Mouse (Mus musculus): ENCODE measurements around the gene Gm49337.

The Gm49337 gene

GRCm38 (mm10) chr4:116173072-116173471, at the start of gene Gm49337, which contains the start of gene 1700042G07Rik:
Gene Gm49337 (plus strand): TSS chr4:116173384.
Gene 1700042G07Rik (plus strand): TSS chr4:116173372.
- DNase-seq (ENCODE audit: low spot score in 2 of 2): no peak

- peak; percentile 58 to 82 for DNase-seq (ENCODE audit: low spot score in 2 of 2)
Measured at GRCm38 (mm10) chr4:116123602-116124519, 49.3 kb upstream of the Gm49337 start, which contains the start of the genes Rad54l and Pomgnt1. Gene Rad54l (minus strand): TSS chr4:116123690. Gene Pomgnt1 (plus strand): TSS chr4:116123840.

GRCm38 (mm10) chr4:116125803-116126386, 47.3 kb upstream of the Gm49337 start:
- no peak for DNase-seq (ENCODE audit: low spot score in 2 of 2)

GRCm38 (mm10) chr4:116127956-116128355, 45.2 kb upstream of the Gm49337 start:
- DNase-seq (ENCODE audit: low spot score in 2 of 2): no peak

GRCm38 (mm10) chr4:116133126-116133525, 40.1 kb upstream of the Gm49337 start:
- no peak for DNase-seq (ENCODE audit: low spot score in 2 of 2)

GRCm38 (mm10) chr4:116134990-116135389, 38.2 kb upstream of the Gm49337 start:
- no peak for DNase-seq (ENCODE audit: low spot score in 2 of 2)

- no peak for DNase-seq (ENCODE audit: low spot score in 2 of 2)
Measured at GRCm38 (mm10) chr4:116137421-116137996, 35.7 kb upstream of the Gm49337 start.

- no peak for DNase-seq (ENCODE audit: low spot score in 2 of 2)
Measured at GRCm38 (mm10) chr4:116140801-116141574, 32.2 kb upstream of the Gm49337 start.

GRCm38 (mm10) chr4:116141736-116142135, 31.4 kb upstream of the Gm49337 start:
- no peak for DNase-seq (ENCODE audit: low spot score in 2 of 2)

- DNase-seq (ENCODE audit: low spot score in 2 of 2): no peak
Measured at GRCm38 (mm10) chr4:116142269-116142668, 30.9 kb upstream of the Gm49337 start.

GRCm38 (mm10) chr4:116143317-116143811, 29.8 kb upstream of the Gm49337 start:
- no peak for DNase-seq (ENCODE audit: low spot score in 2 of 2)

- peak; percentile 62 to 68 for DNase-seq (ENCODE audit: low spot score in 2 of 2)
Measured at GRCm38 (mm10) chr4:116143891-116144717, 29.1 kb upstream of the Gm49337 start.

GRCm38 (mm10) chr4:116149812-116150155, 23.4 kb upstream of the Gm49337 start:
- DNase-seq (ENCODE audit: low spot score in 2 of 2): no peak

- DNase-seq (ENCODE audit: low spot score in 2 of 2): peak in 1 of 2 experiments; percentile 58
Measured at GRCm38 (mm10) chr4:116150156-116150861, 22.9 kb upstream of the Gm49337 start.

- no peak for DNase-seq (ENCODE audit: low spot score in 2 of 2)
Measured at GRCm38 (mm10) chr4:116150862-116151221, 22.3 kb upstream of the Gm49337 start.

GRCm38 (mm10) chr4:116151238-116151637, 21.9 kb upstream of the Gm49337 start, which contains the start of gene Lurap1:
Gene Lurap1 (minus strand): TSS chr4:116151338.
- DNase-seq (ENCODE audit: low spot score in 2 of 2): no peak

- DNase-seq (ENCODE audit: low spot score in 2 of 2): no peak
Measured at GRCm38 (mm10) chr4:116152702-116153101, 20.5 kb upstream of the Gm49337 start.

GRCm38 (mm10) chr4:116157882-116158281, 15.3 kb upstream of the Gm49337 start:
- no peak for DNase-seq (ENCODE audit: low spot score in 2 of 2)

- DNase-seq (ENCODE audit: low spot score in 2 of 2): no peak
Measured at GRCm38 (mm10) chr4:116159912-116160311, 13.3 kb upstream of the Gm49337 start.

GRCm38 (mm10) chr4:116160769-116161168, 12.4 kb upstream of the Gm49337 start:
- DNase-seq (ENCODE audit: low spot score in 2 of 2): no peak

Data from urinary bladder, postnatal 36 days (tissue).